Mouse (Mus musculus) lung, adult 2 months (tissue): ENCODE measurements around the gene Thbs4.
A peak's percentile ranks its signal among the peaks of the same experiment; 100 is the strongest.

Source experiments
- CTCF ChIP-seq: fragments of 200-500 bp; IDR thresholded peaks from 2 replicates; pipeline ENCODE4 v1.5.1; 2011; ENCODE audit warnings: mild to moderate bottlenecking, low read length, control low read depth; ENCODE audit not compliant: insufficient read depth
- POLR2A ChIP-seq: fragments of 200-500 bp; IDR thresholded peaks from 2 replicates; pipeline ENCODE4 v1.6.1; 2011; ENCODE audit warnings: low read depth, mild to moderate bottlenecking, control low read depth, low read length, borderline replicate concordance; ENCODE audit errors: extremely low read depth

DNA sequence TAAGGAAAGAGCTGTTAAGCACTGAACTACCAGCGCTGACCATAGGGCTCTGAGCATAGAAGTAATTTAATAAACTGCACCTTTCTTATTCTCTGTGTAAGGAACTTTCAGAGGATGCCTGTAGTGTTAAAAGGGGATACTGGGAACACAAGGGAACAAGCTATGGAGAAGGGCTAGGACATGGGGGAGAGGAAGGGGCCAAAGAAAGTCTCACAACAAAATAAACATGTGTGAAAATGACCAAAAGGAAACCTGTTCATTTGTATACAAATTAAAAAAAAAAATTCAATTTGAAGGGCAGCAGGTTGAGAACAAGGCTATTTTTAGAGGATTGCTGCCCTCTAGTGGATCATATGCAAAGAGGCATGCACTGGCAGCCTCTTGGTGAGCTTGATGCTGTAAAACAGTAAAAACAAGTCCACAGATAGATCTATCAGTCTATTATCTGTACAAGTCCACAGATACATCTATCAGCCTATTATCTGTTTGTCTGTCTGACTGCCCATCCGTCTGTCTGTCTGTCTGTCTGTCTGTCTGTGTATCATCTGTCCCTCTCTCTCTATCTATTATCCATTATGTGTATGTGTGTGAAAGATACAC lies 53.8 kb downstream of the Thbs4 start:
- TF ChIP-seq CTCF (peak; percentile 38; the same call in 1 of the 2 replicates), POLR2A (no peak)
